Mouse (Mus musculus): ENCODE measurements around the gene Erlec1. TPM values are rescaled to one million over a fixed set of nuclear protein-coding genes. Genes with fewer than 3 reads are reported as not detected.

Gene Erlec1
- total RNA-seq, 1 experiment, result 12.9 TPM

- H3K4me1 ChIP-seq (ENCODE audit: control insufficient read depth in 2 of 2, insufficient read depth in 2 of 2, low read length in 2 of 2, poor library complexity in 1 of 2), result no peaks in the 10 kb centered on the region
- no peak for TF ChIP-seq ZC3H11A (IDR thresholded peaks at IDR 0.05; ENCODE audit: borderline replicate concordance, low read depth, low read length)
- H3K27ac ChIP-seq (ENCODE audit: insufficient read depth, low read depth, low read length, poor library complexity, severe bottlenecking), result no peak overlapping the region
- no peak overlapping the region for H3K4me3 ChIP-seq (ENCODE audit: insufficient read depth in 1 of 2, low read depth in 1 of 2, low read length in 2 of 2, poor library complexity in 1 of 2, severe bottlenecking in 1 of 2)
- in situ Hi-C loops (cut with MboI; ENCODE audit: low sequenced_read_pairs in 2 of 2, unreplicated experiment in 2 of 2), result no loop called here
- DNase-seq (ENCODE audit: low read depth, low spot score), result no peak
- no peak overlapping the region for H3K9ac ChIP-seq (ENCODE audit: insufficient read depth, low read depth, low read length, poor library complexity, severe bottlenecking)
- no peaks in the 10 kb centered on the region for H3K9me3 ChIP-seq (ENCODE audit: control insufficient read depth, insufficient read depth, low read depth, low read length)
- peaks cover 3% of the 10 kb centered on the region; the same call in 1 of the 2 replicates for H3K36me3 ChIP-seq (ENCODE audit: control insufficient read depth, insufficient read depth, low read length, poor library complexity, severe bottlenecking)
These were observed 26.1 kb downstream of the Erlec1 start for GRCm38 (mm10) chr11:30928079-30928478.

- DNase-seq (ENCODE audit: low read depth, low spot score), result no peak
- H3K9ac ChIP-seq (ENCODE audit: insufficient read depth, low read depth, low read length, poor library complexity, severe bottlenecking), result no peak overlapping the region
- H3K36me3 ChIP-seq (ENCODE audit: control insufficient read depth, insufficient read depth, low read length, poor library complexity, severe bottlenecking), result peaks cover 3% of the 10 kb centered on the region; the same call in 1 of the 2 replicates
- no peak overlapping the region for H3K27ac ChIP-seq (ENCODE audit: insufficient read depth, low read depth, low read length, poor library complexity, severe bottlenecking)
- in situ Hi-C loops (cut with MboI; ENCODE audit: low sequenced_read_pairs in 2 of 2, unreplicated experiment in 2 of 2), result no loop called here
- TF ChIP-seq HCFC1 (IDR thresholded peaks at IDR 0.05; ENCODE audit: borderline replicate concordance, insufficient read depth, low read length), result no peak
- TF ChIP-seq CHD2 (IDR thresholded peaks at IDR 0.05; ENCODE audit: low read depth, low read length), result no peak
- H3K4me1 ChIP-seq (ENCODE audit: control insufficient read depth in 2 of 2, insufficient read depth in 2 of 2, low read length in 2 of 2, poor library complexity in 1 of 2), result no peaks in the 10 kb centered on the region
- H3K4me3 ChIP-seq (ENCODE audit: insufficient read depth in 1 of 2, low read depth in 1 of 2, low read length in 2 of 2, poor library complexity in 1 of 2, severe bottlenecking in 1 of 2), result no peak overlapping the region
- no peaks in the 10 kb centered on the region for H3K9me3 ChIP-seq (ENCODE audit: control insufficient read depth, insufficient read depth, low read depth, low read length)
These were observed 30.9 kb downstream of the Erlec1 start for GRCm38 (mm10) chr11:30923283-30923682.

- no peak overlapping the region for H3K9ac ChIP-seq (ENCODE audit: insufficient read depth, low read depth, low read length, poor library complexity, severe bottlenecking)
- H3K27ac ChIP-seq (ENCODE audit: insufficient read depth, low read depth, low read length, poor library complexity, severe bottlenecking), result no peak overlapping the region
- TF ChIP-seq ZNF384 (IDR thresholded peaks at IDR 0.05; ENCODE audit: low read depth, low read length) (no peak), ZC3H11A (IDR thresholded peaks at IDR 0.05; ENCODE audit: borderline replicate concordance, low read depth, low read length) (no peak), HCFC1 (IDR thresholded peaks at IDR 0.05; ENCODE audit: borderline replicate concordance, insufficient read depth, low read length) (no peak), CHD2 (IDR thresholded peaks at IDR 0.05; ENCODE audit: low read depth, low read length) (no peak), MAFK (IDR thresholded peaks at IDR 0.05; ENCODE audit: insufficient read depth, low read depth, low read length) (no peak)
- peaks cover 3% of the 10 kb centered on the region; the same call in 1 of the 2 replicates for H3K36me3 ChIP-seq (ENCODE audit: control insufficient read depth, insufficient read depth, low read length, poor library complexity, severe bottlenecking)
- in situ Hi-C loops (cut with MboI; ENCODE audit: low sequenced_read_pairs in 2 of 2, unreplicated experiment in 2 of 2), result no loop called here
- H3K4me1 ChIP-seq (ENCODE audit: control insufficient read depth in 2 of 2, insufficient read depth in 2 of 2, low read length in 2 of 2, poor library complexity in 1 of 2), result no peaks in the 10 kb centered on the region
- no peak overlapping the region for H3K4me3 ChIP-seq (ENCODE audit: insufficient read depth in 1 of 2, low read depth in 1 of 2, low read length in 2 of 2, poor library complexity in 1 of 2, severe bottlenecking in 1 of 2)
- H3K9me3 ChIP-seq (ENCODE audit: control insufficient read depth, insufficient read depth, low read depth, low read length), result no peaks in the 10 kb centered on the region
- DNase-seq (ENCODE audit: low read depth, low spot score), result no peak
These were observed 33.5 kb downstream of the Erlec1 start for GRCm38 (mm10) chr11:30920641-30921040.

- DNase-seq (ENCODE audit: low read depth, low spot score), result no peak
- no peaks in the 10 kb centered on the region for H3K36me3 ChIP-seq (ENCODE audit: control insufficient read depth, insufficient read depth, low read length, poor library complexity, severe bottlenecking)
- no peaks in the 10 kb centered on the region for H3K9me3 ChIP-seq (ENCODE audit: control insufficient read depth, insufficient read depth, low read depth, low read length)
- TF ChIP-seq ZC3H11A (IDR thresholded peaks at IDR 0.05; ENCODE audit: borderline replicate concordance, low read depth, low read length), result no peak
- no peak for TF ChIP-seq CHD2 (IDR thresholded peaks at IDR 0.05; ENCODE audit: low read depth, low read length)
- no peak for TF ChIP-seq ZNF384 (IDR thresholded peaks at IDR 0.05; ENCODE audit: low read depth, low read length)
- no peak for TF ChIP-seq HCFC1 (IDR thresholded peaks at IDR 0.05; ENCODE audit: borderline replicate concordance, insufficient read depth, low read length)
- no peak for TF ChIP-seq MAFK (IDR thresholded peaks at IDR 0.05; ENCODE audit: insufficient read depth, low read depth, low read length)
- in situ Hi-C loops (cut with MboI; ENCODE audit: low sequenced_read_pairs in 2 of 2, unreplicated experiment in 2 of 2), result no loop called here
- H3K9ac ChIP-seq (ENCODE audit: insufficient read depth, low read depth, low read length, poor library complexity, severe bottlenecking), result no peak overlapping the region
- H3K27ac ChIP-seq (ENCODE audit: insufficient read depth, low read depth, low read length, poor library complexity, severe bottlenecking), result no peak overlapping the region
- no peak overlapping the region for H3K4me3 ChIP-seq (ENCODE audit: insufficient read depth in 1 of 2, low read depth in 1 of 2, low read length in 2 of 2, poor library complexity in 1 of 2, severe bottlenecking in 1 of 2)
- H3K4me1 ChIP-seq (ENCODE audit: control insufficient read depth in 2 of 2, insufficient read depth in 2 of 2, low read length in 2 of 2, poor library complexity in 1 of 2), result no peaks in the 10 kb centered on the region
These were observed 41.8 kb downstream of the Erlec1 start for GRCm38 (mm10) chr11:30912311-30912710.

GRCm38 (mm10) chr11:30899312-30899711, 54.8 kb downstream of the Erlec1 start:
- in situ Hi-C loops (cut with MboI; ENCODE audit: low sequenced_read_pairs in 2 of 2, unreplicated experiment in 2 of 2), result no loop called here
- H3K4me1 ChIP-seq (ENCODE audit: control insufficient read depth in 2 of 2, insufficient read depth in 2 of 2, low read length in 2 of 2, poor library complexity in 1 of 2), result no peaks in the 10 kb centered on the region

More at GRCm38 (mm10) chr11:30899312-30899711, 54.8 kb downstream of the Erlec1 start:
- Histone ChIP-seq H3K36me3 (ENCODE audit: control insufficient read depth, insufficient read depth, low read length, poor library complexity, severe bottlenecking) (no peaks in the 10 kb centered on the region), H3K4me3 (ENCODE audit: insufficient read depth in 1 of 2, low read depth in 1 of 2, low read length in 2 of 2, poor library complexity in 1 of 2, severe bottlenecking in 1 of 2) (no peak overlapping the region), H3K27ac (ENCODE audit: insufficient read depth, low read depth, low read length, poor library complexity, severe bottlenecking) (no peak overlapping the region), H3K9me3 (ENCODE audit: control insufficient read depth, insufficient read depth, low read depth, low read length) (no peaks in the 10 kb centered on the region), H3K9ac (ENCODE audit: insufficient read depth, low read depth, low read length, poor library complexity, severe bottlenecking) (no peak overlapping the region)
- DNase-seq (ENCODE audit: low read depth, low spot score), result no peak
- TF ChIP-seq ZC3H11A (IDR thresholded peaks at IDR 0.05; ENCODE audit: borderline replicate concordance, low read depth, low read length) (no peak), MAFK (IDR thresholded peaks at IDR 0.05; ENCODE audit: insufficient read depth, low read depth, low read length) (0 out of 2 replicates have a peak, but pooled peaks have one; percentile 5), CHD2 (IDR thresholded peaks at IDR 0.05; ENCODE audit: low read depth, low read length) (no peak), ZNF384 (IDR thresholded peaks at IDR 0.05; ENCODE audit: low read depth, low read length) (no peak)
